Mouse (Mus musculus): Measurements from ENCODE around the gene Kif5a. TPM values are rescaled to one million over a fixed set of nuclear protein-coding genes. Genes with fewer than 3 reads are reported as not detected.

The Kif5a gene
- polyA plus RNA-seq, 2 experiments, result 2.8 to 9.7 TPM

DNA sequence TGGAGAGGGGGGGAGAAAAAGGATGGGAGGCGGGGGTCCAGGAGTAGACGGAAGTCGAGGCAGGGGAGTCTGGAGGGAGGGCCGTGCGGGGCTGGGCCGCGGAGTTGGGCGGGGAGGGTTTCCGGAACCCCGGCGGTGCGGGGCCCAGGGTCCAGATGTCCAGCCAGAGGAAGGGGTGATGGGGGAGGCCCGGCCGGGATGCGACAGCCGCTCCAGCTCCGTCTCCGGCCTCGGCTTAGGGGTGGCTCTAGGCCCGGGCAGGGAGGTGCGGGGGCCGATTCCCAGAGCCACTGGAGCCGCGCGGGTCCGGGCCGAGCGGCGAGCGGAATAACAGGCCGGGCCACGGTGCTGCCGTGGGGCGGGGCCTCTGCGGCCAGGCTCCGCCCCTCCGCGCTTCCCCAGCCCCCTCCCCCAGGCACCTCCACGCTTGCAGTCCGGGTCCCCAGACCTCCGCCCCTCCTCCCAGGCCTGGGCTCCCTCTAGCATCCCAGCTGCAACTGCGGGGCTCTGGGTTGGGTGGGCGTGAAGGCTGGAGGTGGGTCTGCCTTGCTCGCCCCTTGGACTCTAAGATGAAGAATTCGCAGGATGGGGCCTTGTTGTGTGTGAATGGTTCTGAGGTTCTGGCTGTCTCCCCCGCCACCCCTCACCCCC is 74.6 kb downstream of the Kif5a start:
- H3K4me2 ChIP-seq (replicated peaks; ENCODE audit: low read depth, low read length, severe bottlenecking), result peak overlapping the region; percentile 95
- H3K27ac ChIP-seq (replicated peaks; ENCODE audit: low read depth, low read length), result peak overlapping the region; percentile 92
- DNase-seq (ENCODE audit: low spot score) (peak; percentile 83), ATAC-seq (ENCODE audit: low FRiP score, low read depth) (peak; percentile 90)
- no peaks in the 10 kb centered on the region for H3K9me3 ChIP-seq (ENCODE audit: control insufficient read depth, low read length)
- H3K9ac ChIP-seq (ENCODE audit: low read depth, low read length, severe bottlenecking), result peak overlapping the region; percentile 69
- peak overlapping the region; percentile 82 for H3K4me3 ChIP-seq (replicated peaks; ENCODE audit: low read length)
- H3K4me1 ChIP-seq (ENCODE audit: control insufficient read depth, insufficient read depth, low read length), result peaks cover 22% of the 10 kb centered on the region
- no peaks in the 10 kb centered on the region for H3K27me3 ChIP-seq (ENCODE audit: control insufficient read depth, insufficient read depth, low read length)
- 5% methylated on average over 32 of the region's 46 CpGs for WGBS
- H3K36me3 ChIP-seq (ENCODE audit: control insufficient read depth, insufficient read depth, low read length), result peaks cover 64% of the 10 kb centered on the region
- peak; percentile 14; the same call in 1 of the 2 replicates for TF ChIP-seq POLR2A (IDR thresholded peaks at IDR 0.05; ENCODE audit: borderline replicate concordance, extremely low read depth, insufficient read depth, insufficient read length)

DNA sequence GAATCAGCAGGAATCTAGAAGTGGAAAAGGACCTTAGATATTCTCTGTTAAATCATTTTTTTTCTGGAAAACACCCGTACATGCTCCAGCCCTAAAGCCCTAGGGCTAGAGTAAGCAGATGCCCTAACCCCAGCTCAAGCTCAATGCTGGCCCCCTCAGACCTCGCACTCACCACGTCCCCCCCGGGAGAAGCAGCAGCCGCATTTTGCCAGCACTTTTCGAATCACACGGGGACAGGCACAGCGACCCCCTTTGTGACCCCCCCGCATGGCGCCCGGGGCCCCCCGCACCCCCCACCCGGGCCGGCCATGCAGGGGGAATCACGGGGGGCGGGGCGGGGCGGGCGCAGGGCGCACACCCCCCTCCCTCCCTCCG is 75.1 kb downstream of the Kif5a start:
- peak overlapping the region; percentile 95 for H3K4me2 ChIP-seq (replicated peaks; ENCODE audit: low read depth, low read length, severe bottlenecking)
- H3K36me3 ChIP-seq (ENCODE audit: control insufficient read depth, insufficient read depth, low read length), result peaks cover 66% of the 10 kb centered on the region
- peaks cover 22% of the 10 kb centered on the region for H3K4me1 ChIP-seq (ENCODE audit: control insufficient read depth, insufficient read depth, low read length)
- TF ChIP-seq POLR2A (IDR thresholded peaks at IDR 0.05; ENCODE audit: borderline replicate concordance, extremely low read depth, insufficient read depth, insufficient read length), result no peak
- H3K27me3 ChIP-seq (ENCODE audit: control insufficient read depth, insufficient read depth, low read length), result no peaks in the 10 kb centered on the region
- H3K9ac ChIP-seq (ENCODE audit: low read depth, low read length, severe bottlenecking), result peak overlapping the region; percentile 69
- no peak for DNase-seq (ENCODE audit: low spot score)
- no peak for ATAC-seq (ENCODE audit: low FRiP score, low read depth)
- peak overlapping the region; percentile 82 for H3K4me3 ChIP-seq (replicated peaks; ENCODE audit: low read length)
- peak overlapping the region; percentile 92 for H3K27ac ChIP-seq (replicated peaks; ENCODE audit: low read depth, low read length)
- 1% methylated on average over 16 of the region's 21 CpGs for WGBS
- no peaks in the 10 kb centered on the region for H3K9me3 ChIP-seq (ENCODE audit: control insufficient read depth, low read length)

DNA sequence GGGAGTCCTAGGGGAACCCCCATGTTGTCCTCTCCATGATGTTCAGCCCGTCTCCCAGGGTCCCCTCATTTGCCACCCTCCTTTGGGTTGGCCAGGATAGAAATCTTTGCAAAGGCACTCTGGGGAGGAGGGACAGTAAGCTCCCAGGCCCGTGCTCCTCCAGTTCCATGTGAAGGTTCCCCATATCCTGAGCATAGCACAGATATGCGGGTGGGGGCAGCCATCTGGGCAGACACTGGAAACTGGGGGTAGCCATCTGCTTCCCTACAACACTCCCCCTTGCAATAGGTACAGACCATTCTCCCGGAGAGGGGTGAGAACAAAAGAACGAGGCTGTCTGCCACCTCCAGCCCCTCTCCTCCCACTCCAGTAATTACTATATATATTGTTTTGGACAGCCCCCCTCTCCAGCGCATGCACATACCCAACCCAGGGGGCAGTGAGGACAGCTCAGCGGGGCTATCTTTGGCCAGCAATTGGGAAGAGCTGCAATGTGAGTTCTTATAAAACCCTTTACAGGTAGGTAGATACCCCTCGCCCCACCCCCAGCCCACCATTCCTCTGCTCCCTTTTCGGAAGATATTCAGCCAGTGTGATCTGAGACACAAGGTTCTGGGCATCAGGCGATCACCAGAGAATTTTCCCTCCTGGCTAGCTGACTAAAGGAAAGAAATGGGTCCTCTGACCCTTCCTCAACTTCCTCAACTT is 75.6 kb downstream of the Kif5a start:
- DNase-seq (ENCODE audit: low spot score) (no peak), ATAC-seq (ENCODE audit: low FRiP score, low read depth) (no peak)
- Histone ChIP-seq H3K27me3 (ENCODE audit: control insufficient read depth, insufficient read depth, low read length) (no peaks in the 10 kb centered on the region), H3K27ac (replicated peaks; ENCODE audit: low read depth, low read length) (0 out of 2 replicates have a peak overlapping the region, but pooled peaks have one; percentile 92), H3K9ac (ENCODE audit: low read depth, low read length, severe bottlenecking) (peak overlapping the region; percentile 69), H3K36me3 (ENCODE audit: control insufficient read depth, insufficient read depth, low read length) (peaks cover 66% of the 10 kb centered on the region), H3K4me1 (ENCODE audit: control insufficient read depth, insufficient read depth, low read length) (peaks cover 22% of the 10 kb centered on the region), H3K4me3 (replicated peaks; ENCODE audit: low read length) (peak overlapping the region; percentile 82), H3K4me2 (replicated peaks; ENCODE audit: low read depth, low read length, severe bottlenecking) (peak overlapping the region; percentile 95), H3K9me3 (ENCODE audit: control insufficient read depth, low read length) (no peaks in the 10 kb centered on the region)
- WGBS, result 31% methylated on average over 10 of the region's 10 CpGs
- TF ChIP-seq POLR2A (IDR thresholded peaks at IDR 0.05; ENCODE audit: borderline replicate concordance, extremely low read depth, insufficient read depth, insufficient read length), result no peak

DNA sequence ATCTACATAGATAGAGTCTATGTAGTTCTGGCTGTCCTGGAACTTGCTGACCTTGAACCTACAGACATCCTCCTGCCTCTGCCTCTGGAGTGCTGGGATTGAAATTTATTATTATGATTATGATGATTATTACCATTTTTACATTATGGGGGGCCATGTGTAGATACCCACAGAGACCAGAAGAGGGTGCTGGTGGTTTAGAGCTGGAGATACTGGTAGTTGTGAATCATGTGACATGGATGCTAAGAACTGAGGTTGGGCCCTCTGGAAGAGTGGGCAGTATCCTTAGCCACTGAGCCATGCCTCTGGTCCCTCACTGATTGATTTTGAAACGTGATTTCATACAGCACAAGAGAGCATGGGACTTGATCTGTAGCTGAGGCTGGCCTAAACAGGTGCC is 76.7 kb downstream of the Kif5a start:
- Histone ChIP-seq H3K4me1 (ENCODE audit: control insufficient read depth, insufficient read depth, low read length) (peaks cover 22% of the 10 kb centered on the region), H3K9me3 (ENCODE audit: control insufficient read depth, low read length) (no peaks in the 10 kb centered on the region), H3K36me3 (ENCODE audit: control insufficient read depth, insufficient read depth, low read length) (peaks cover 63% of the 10 kb centered on the region)

DNA sequence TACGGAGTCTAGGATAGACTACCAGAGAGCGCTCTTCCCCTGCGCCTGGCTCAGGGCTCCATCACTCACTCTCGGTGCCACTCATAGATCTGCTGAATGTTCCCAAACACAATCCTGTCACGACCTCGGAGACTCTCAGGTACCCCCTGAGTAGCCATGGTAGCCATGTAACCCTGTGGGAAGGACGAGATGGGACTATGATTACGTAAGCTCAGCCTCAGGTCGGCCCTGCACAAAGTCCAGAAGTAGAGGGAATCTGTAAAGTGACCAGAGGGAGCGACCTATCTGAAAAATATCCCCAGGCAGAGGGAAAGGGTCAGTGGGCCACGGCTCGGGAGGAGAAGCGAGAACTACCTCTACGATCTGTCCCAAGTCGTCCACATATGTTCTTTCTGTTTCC is 77.6 kb downstream of the Kif5a start:
- 85% methylated on average over 15 of the region's 15 CpGs for WGBS
- H3K9ac ChIP-seq (ENCODE audit: low read depth, low read length, severe bottlenecking), result no peak overlapping the region
- DNase-seq (ENCODE audit: low spot score) (no peak), ATAC-seq (ENCODE audit: low FRiP score, low read depth) (no peak)
- H3K9me3 ChIP-seq (ENCODE audit: control insufficient read depth, low read length), result no peaks in the 10 kb centered on the region
- no peak overlapping the region for H3K4me3 ChIP-seq (replicated peaks; ENCODE audit: low read length)
- no peak overlapping the region for H3K4me2 ChIP-seq (replicated peaks; ENCODE audit: low read depth, low read length, severe bottlenecking)
- peaks cover 54% of the 10 kb centered on the region for H3K36me3 ChIP-seq (ENCODE audit: control insufficient read depth, insufficient read depth, low read length)
- peaks cover 17% of the 10 kb centered on the region for H3K4me1 ChIP-seq (ENCODE audit: control insufficient read depth, insufficient read depth, low read length)
- H3K27me3 ChIP-seq (ENCODE audit: control insufficient read depth, insufficient read depth, low read length), result peaks cover 5% of the 10 kb centered on the region
- H3K27ac ChIP-seq (replicated peaks; ENCODE audit: low read depth, low read length), result no peak overlapping the region
- no peak for TF ChIP-seq POLR2A (IDR thresholded peaks at IDR 0.05; ENCODE audit: borderline replicate concordance, extremely low read depth, insufficient read depth, insufficient read length)

More for the DNA sequence above, 76.7 kb downstream of the Kif5a start:
- TF ChIP-seq POLR2A (IDR thresholded peaks at IDR 0.05; ENCODE audit: borderline replicate concordance, extremely low read depth, insufficient read depth, insufficient read length), result no peak
- Histone ChIP-seq H3K4me2 (replicated peaks; ENCODE audit: low read depth, low read length, severe bottlenecking) (no peak overlapping the region), H3K27me3 (ENCODE audit: control insufficient read depth, insufficient read depth, low read length) (no peaks in the 10 kb centered on the region), H3K9ac (ENCODE audit: low read depth, low read length, severe bottlenecking) (no peak overlapping the region), H3K4me3 (replicated peaks; ENCODE audit: low read length) (no peak overlapping the region), H3K27ac (replicated peaks; ENCODE audit: low read depth, low read length) (no peak overlapping the region)
- DNase-seq (ENCODE audit: low spot score) (no peak), ATAC-seq (ENCODE audit: low FRiP score, low read depth) (no peak)
- WGBS, result 83% methylated on average over 1 of the region's 1 CpGs
